Mouse (Mus musculus) frontal cortex, adult 2 months (tissue): Measurements from ENCODE around the gene Gins3. TPM values are rescaled to one million over a fixed set of nuclear protein-coding genes. Genes with fewer than 3 reads are reported as not detected.
"Not testable (repeated sequence)": the region's sequence is repeated elsewhere in the genome, so short reads cannot be mapped to it uniquely, and the experiment has no call there.

Experiments used
- DNase-seq, 2 experiments: peaks; one replicate each; pipeline ENCODE4 v3.0.0; 2022; ENCODE audit warnings: low spot score in 1 of 2; ENCODE audit errors: extremely low spot score in 1 of 2
- polyA plus RNA-seq: library from polyadenylated mRNA; depleted of rRNA; stranded (reverse); fragments of >200 nt; gene quantifications from 2 replicates; pipeline ENCODE4 v1.2.3, GENCODE M21; 2012; rRNA removed

The Gins3 gene
- polyA plus RNA-seq: 2.6 and 2.7 TPM in 2 replicates

- peak; percentile 81 to 95 for DNase-seq
Observed at GRCm38 (mm10) chr8:95633262-95634062, at the start of gene Gins3. Gins3 (plus strand) TSS chr8:95633453.

GRCm38 (mm10) chr8:95587339-95587738 is 45.9 kb upstream of the Gins3 start:
- DNase-seq: peak in 1 of 2 experiments; percentile 52

GRCm38 (mm10) chr8:95589282-95589681 is 44.0 kb upstream of the Gins3 start:
- DNase-seq: no peak

GRCm38 (mm10) chr8:95590539-95590938 is 42.7 kb upstream of the Gins3 start:
- DNase-seq: no peak

GRCm38 (mm10) chr8:95592131-95592780 is 41.0 kb upstream of the Gins3 start:
- no peak for DNase-seq

GRCm38 (mm10) chr8:95593439-95594393 is 39.5 kb upstream of the Gins3 start:
- peak in 1 of 2 experiments; percentile 51 for DNase-seq

- DNase-seq: no peak
Observed at GRCm38 (mm10) chr8:95595131-95595530, 38.1 kb upstream of the Gins3 start.

- no peak for DNase-seq
Observed at GRCm38 (mm10) chr8:95596841-95597241, 36.4 kb upstream of the Gins3 start.

- peak in 1 of 2 experiments; percentile 89 for DNase-seq
Observed at GRCm38 (mm10) chr8:95599861-95600260, 33.4 kb upstream of the Gins3 start.

- DNase-seq: no peak
Observed at GRCm38 (mm10) chr8:95601306-95601705, 31.9 kb upstream of the Gins3 start.

- no peak for DNase-seq
Observed at GRCm38 (mm10) chr8:95602168-95602567, 31.1 kb upstream of the Gins3 start.

- not testable (repeated sequence) for DNase-seq
Observed at GRCm38 (mm10) chr8:95606509-95606908, 26.7 kb upstream of the Gins3 start.

- DNase-seq: peak; percentile 55 to 72
Observed at GRCm38 (mm10) chr8:95607210-95607609, 26.0 kb upstream of the Gins3 start.

GRCm38 (mm10) chr8:95609406-95609805 is 23.8 kb upstream of the Gins3 start:
- DNase-seq: no peak

- no peak for DNase-seq
Observed at GRCm38 (mm10) chr8:95610749-95611148, 22.5 kb upstream of the Gins3 start.

- DNase-seq: no peak
Observed at GRCm38 (mm10) chr8:95611769-95612168, 21.5 kb upstream of the Gins3 start.

GRCm38 (mm10) chr8:95616383-95616782 is 16.9 kb upstream of the Gins3 start:
- no peak for DNase-seq

- DNase-seq: no peak
Observed at GRCm38 (mm10) chr8:95620046-95620445, 13.2 kb upstream of the Gins3 start.

GRCm38 (mm10) chr8:95624833-95625232 is 8.4 kb upstream of the Gins3 start:
- no peak for DNase-seq

GRCm38 (mm10) chr8:95632840-95633239 is 413 bp upstream of the Gins3 start:
- no peak for DNase-seq

- no peak for DNase-seq
Observed at GRCm38 (mm10) chr8:95634063-95634340, 749 bp downstream of the Gins3 start.
